Mouse (Mus musculus) kidney, postnatal 36 days (tissue): ENCODE measurements around the gene Cst3.
A peak's percentile ranks its signal among the peaks of the same experiment; 100 is the strongest.

Source experiments
- DNase-seq, 2 experiments: peaks; one replicate each; pipeline ENCODE4 v3.0.0; 2021 to 2022; ENCODE audit warnings: mixed read lengths in 2 of 2

Cst3 gene

DNA sequence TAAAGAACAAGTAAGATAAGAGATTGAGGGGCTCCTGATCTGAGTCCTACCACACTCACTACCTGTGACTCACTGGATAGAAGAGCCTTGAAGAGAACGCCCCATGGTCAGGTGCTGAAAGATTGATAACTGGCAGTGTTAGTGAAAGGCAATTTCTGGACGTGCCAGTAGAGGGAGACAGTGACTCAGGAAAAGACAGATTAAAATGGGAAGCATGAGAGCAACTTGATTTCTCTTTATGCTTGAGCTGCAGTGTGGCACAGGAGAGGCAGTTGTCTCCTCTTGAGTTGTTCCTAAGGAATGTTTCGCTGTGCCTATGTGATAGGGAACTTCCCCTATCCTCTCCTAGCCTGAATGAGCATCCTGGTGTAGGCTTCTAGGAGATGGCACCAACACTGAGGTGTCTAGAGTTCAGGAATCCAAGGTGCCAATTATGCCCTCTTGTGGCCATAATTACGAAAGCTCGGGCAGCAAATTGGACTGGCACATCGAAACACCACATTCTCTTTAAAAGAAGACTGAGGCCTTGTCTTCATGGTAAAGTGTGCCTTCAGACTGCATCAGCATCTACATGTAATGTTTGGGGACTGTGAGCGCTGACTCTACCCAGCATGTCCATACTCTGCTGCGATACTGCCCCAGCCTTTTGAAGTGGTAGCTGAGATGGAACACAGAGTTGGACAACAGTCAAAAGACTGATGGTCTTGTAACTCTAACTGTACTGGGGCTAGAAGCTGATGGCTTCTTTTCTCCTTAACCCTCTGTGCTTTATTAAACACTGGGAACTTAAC is 24.2 kb downstream of the Cst3 start:
- DNase-seq = peak; percentile 76 to 89

DNA sequence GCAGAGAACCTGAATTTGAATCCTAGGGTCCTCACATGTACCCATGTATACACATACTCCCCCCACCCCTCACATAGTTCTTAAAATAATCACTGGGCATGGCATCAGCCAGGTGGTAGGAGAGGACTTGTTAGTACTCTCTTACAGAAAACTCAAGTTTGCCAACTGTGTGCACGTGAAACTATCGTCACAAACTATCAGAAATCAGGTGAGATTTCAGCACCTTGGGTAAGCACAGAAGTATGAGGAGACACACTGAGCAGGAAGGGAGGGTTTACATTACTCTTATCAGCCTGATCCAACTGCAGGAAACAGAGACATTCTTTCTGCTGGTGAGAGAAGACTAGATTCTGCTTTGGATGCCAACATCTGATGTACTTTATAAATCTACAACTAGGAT is 36.3 kb downstream of the Cst3 start:
- DNase-seq = no peak

DNA sequence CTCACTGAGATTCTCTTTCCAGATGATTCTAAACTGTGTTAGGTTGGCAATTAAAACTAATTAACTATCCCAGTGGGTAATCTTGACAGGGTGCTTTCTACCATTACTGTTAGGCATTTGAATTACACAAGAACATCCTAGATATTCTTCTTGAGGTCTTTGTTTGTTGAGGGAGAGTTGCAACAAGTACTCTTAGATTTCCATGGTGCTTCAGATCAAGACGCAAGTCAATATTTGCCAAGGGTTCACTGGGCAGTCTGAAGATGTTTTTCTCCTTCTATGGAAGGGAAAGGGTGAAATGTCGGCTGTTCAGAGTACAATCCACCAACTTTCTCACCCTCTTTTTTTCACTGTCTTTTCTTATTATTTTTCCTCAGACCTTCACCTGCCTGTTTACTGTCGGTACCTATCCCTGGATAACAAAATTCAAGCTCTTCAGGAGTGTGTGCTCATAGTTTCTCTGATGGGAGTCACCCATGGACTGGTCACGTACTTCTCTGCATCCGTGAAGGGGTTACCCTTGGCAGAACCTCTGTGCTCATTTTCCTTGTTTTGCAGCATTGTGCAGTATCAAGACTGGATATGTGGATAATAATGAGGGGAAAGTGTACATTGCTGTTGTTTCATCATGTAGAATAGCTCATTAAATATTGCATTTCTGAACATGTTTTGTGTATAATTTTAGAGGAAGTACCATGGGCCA is 37.3 kb downstream of the Cst3 start:
- no peak for DNase-seq

DNA sequence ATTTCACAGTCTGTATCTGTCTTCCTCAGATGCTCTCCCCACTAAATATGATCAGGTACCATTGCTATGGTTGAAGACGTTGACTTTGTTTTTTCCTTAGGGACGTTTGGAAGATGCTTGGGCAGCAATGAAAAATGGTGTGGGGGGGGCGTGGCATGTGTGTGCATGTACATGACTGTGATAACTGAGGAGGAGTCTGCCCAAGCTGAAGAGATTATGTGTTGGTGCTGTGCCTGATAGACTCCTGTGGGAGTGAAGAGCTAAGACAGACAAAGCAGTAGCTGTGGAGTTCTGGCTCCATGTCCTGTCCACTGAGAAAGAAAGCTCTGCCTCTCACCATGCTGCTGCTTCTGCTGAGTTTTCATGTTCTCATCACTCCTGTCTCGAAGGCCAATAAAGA is 40.6 kb downstream of the Cst3 start, which contains the start of gene Cst9:
Gene Cst9, plus strand, starts transcription at position 236 of the 400 bp plus-strand sequence.
- DNase-seq = no peak

DNA sequence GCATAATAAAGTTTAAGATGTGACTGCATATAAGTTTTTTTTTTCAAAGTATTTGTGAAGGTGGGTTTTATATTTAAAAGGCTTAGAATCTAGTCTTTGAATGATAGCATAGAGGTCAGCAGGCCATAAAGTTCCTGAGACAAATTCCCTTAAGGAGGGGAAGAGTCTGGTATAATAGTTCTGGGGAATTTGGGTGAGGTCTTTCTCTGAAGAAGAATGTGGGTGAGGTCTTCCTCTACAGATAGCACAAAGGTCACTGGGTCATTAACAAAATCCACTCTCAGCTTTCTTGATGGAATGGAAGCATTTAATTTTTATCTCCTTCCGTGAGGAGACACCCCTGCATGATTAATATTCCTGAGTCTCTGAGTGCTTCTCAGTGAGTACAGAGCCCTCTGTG is 49.5 kb downstream of the Cst3 start:
- DNase-seq = no peak
